Mouse (Mus musculus): ENCODE measurements at regions not wholly inside any gene's neighbourhood (a gene's known extent, or its start where the extent isn't known, plus 50 kb on each side); places are given as distances from the start of the nearest gene placed in this dataset.

GRCm38 (mm10) chr9:98672361-98672760 lies 70.9 kb upstream of the Mrps22 start:
- no peak for TF ChIP-seq CTCF (IDR thresholded peaks at IDR 0.05; ENCODE audit: control insufficient read depth, insufficient read depth, insufficient replicate concordance, low read depth, low read length)
- TF ChIP-seq POLR2A (IDR thresholded peaks at IDR 0.05; ENCODE audit: control insufficient read depth, low read depth, low read length): no peak
